Mouse (Mus musculus) regulatory T cell (primary cell): ENCODE measurements around the gene Eif4a2.
"Not testable (repeated sequence)": the region's sequence is repeated elsewhere in the genome, so short reads cannot be mapped to it uniquely, and the experiment has no call there.

Experiments used
- in situ Hi-C: fragments of 300-600 bp; cut with MboI, MseI; formaldehyde crosslinking; loops from one replicate; pipeline ENCODE4 v1.15.1; 2025; ENCODE audit warnings: high pct_unique_total_duplicates

Gene Eif4a2

GRCm38 (mm10) chr16:23107231-23107942 lies at the start of gene Eif4a2:
Eif4a2 (plus strand) TSS chr16:23107444.
- in situ Hi-C loops = no loop called here

GRCm38 (mm10) chr16:23057668-23058447 lies 49.4 kb upstream of the Eif4a2 start, which contains the start of gene Kng1:
Kng1 (plus strand) TSS chr16:23057865.
- in situ Hi-C loops = not testable (repeated sequence)

- in situ Hi-C loops = not testable (repeated sequence)
These were observed 47.6 kb upstream of the Eif4a2 start for GRCm38 (mm10) chr16:23059630-23060029.

- in situ Hi-C loops = not testable (repeated sequence)
These were observed 46.4 kb upstream of the Eif4a2 start for GRCm38 (mm10) chr16:23060781-23061325.

- in situ Hi-C loops = not testable (repeated sequence)
These were observed 29.7 kb upstream of the Eif4a2 start for GRCm38 (mm10) chr16:23077516-23077915.

- in situ Hi-C loops = not testable (repeated sequence)
These were observed 20.1 kb upstream of the Eif4a2 start for GRCm38 (mm10) chr16:23087159-23087558.

- in situ Hi-C loops = not testable (repeated sequence)
These were observed 19.5 kb upstream of the Eif4a2 start for GRCm38 (mm10) chr16:23087712-23088111.

- in situ Hi-C loops = not testable (repeated sequence)
These were observed 18.8 kb upstream of the Eif4a2 start for GRCm38 (mm10) chr16:23088491-23088890.

GRCm38 (mm10) chr16:23091345-23091744 lies 15.9 kb upstream of the Eif4a2 start:
- in situ Hi-C loops = loop anchor here (5.0 kb wide), 1 partner anchor 46 kb away; no protein-coding TSS in a partner anchor

GRCm38 (mm10) chr16:23093321-23093953 lies 13.8 kb upstream of the Eif4a2 start:
- in situ Hi-C loops = loop anchor here (5.0 kb wide), 1 partner anchor 44 kb away; no protein-coding TSS in a partner anchor

GRCm38 (mm10) chr16:23094136-23094535 lies 13.1 kb upstream of the Eif4a2 start:
- in situ Hi-C loops = loop anchor here (5.0 kb wide), 1 partner anchor 43 kb away; no protein-coding TSS in a partner anchor

- in situ Hi-C loops = not testable (repeated sequence)
These were observed 11.7 kb upstream of the Eif4a2 start for GRCm38 (mm10) chr16:23095581-23095980.

GRCm38 (mm10) chr16:23096886-23097285 lies 10.4 kb upstream of the Eif4a2 start:
- in situ Hi-C loops = not testable (repeated sequence)

- in situ Hi-C loops = not testable (repeated sequence)
These were observed 9.7 kb upstream of the Eif4a2 start for GRCm38 (mm10) chr16:23097290-23098104.

- in situ Hi-C loops = not testable (repeated sequence)
These were observed 9.2 kb upstream of the Eif4a2 start for GRCm38 (mm10) chr16:23098105-23098452.

GRCm38 (mm10) chr16:23099632-23100031 lies 7.6 kb upstream of the Eif4a2 start:
- in situ Hi-C loops = no loop called here

- in situ Hi-C loops = no loop called here
These were observed 7.1 kb upstream of the Eif4a2 start for GRCm38 (mm10) chr16:23100099-23100575.

- in situ Hi-C loops = no loop called here
These were observed 6.6 kb upstream of the Eif4a2 start for GRCm38 (mm10) chr16:23100613-23101012.

GRCm38 (mm10) chr16:23102340-23103037 lies 4.8 kb upstream of the Eif4a2 start:
- in situ Hi-C loops = no loop called here
